Mouse (Mus musculus) E14TG2a.4 (cell line): ENCODE results near the gene Fam122a.

Source experiments
- CTCF ChIP-seq: conservative IDR thresholded peaks from 2 replicates; pipeline ENCODE4 v1.5.1; 2014; ENCODE audit warnings: low read length
- NANOG ChIP-seq: IDR thresholded peaks from 2 replicates; pipeline ENCODE4 v1.6.1; 2014; ENCODE audit warnings: borderline replicate concordance, low read length, mixed read lengths

DNA sequence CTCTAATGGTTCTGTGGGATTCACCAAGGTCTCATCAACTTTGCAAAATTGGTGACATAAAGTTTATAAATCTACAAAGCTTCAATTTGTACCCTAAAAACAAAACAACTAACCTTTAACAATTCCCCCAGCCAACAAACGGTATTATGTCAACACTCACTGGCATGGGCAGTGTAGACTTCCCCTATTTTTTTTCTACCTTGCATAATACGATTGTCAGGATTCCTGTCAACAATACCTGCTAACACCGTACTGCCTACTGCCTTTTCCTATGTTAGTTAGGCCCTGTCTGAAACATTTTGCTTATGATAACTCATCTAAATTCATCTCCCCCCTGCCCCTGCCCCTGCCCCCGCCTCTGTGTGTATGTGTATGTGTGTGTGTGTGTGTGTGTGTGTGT, 16.7 kb upstream of the Fam122a start:
- TF ChIP-seq CTCF = no peak
- no peak for TF ChIP-seq NANOG
